Mouse (Mus musculus) ES-Bruce4 (cell line): Measurements from ENCODE around the gene Cox4i1. TPM values are rescaled to one million over a fixed set of nuclear protein-coding genes. Genes with fewer than 3 reads are reported as not detected.

Source experiments
- H3K27ac ChIP-seq: 2 replicates; pipeline ENCODE4 v1.5.1; 2012; ENCODE audit warnings: low read length, inconsistent platforms; ENCODE audit not compliant: insufficient read depth
- H3K27me3 ChIP-seq: 2 replicates; pipeline ENCODE4 v1.6.1; 2012; ENCODE audit warnings: mild to moderate bottlenecking, low read length, inconsistent platforms; ENCODE audit not compliant: control insufficient read depth, poor library complexity, insufficient read depth, severe bottlenecking
- H3K36me3 ChIP-seq: 2 replicates; pipeline ENCODE4 v1.6.1; 2012; ENCODE audit warnings: inconsistent platforms, mild to moderate bottlenecking, low read length, moderate library complexity; ENCODE audit not compliant: control insufficient read depth, poor library complexity, insufficient read depth, severe bottlenecking
- H3K4me1 ChIP-seq: one replicate; pipeline ENCODE4 v1.8.1; 2011; ENCODE audit warnings: low read length; ENCODE audit not compliant: control insufficient read depth, insufficient read depth
- H3K4me3 ChIP-seq: 2 replicates; pipeline ENCODE4 v1.5.1; 2011; ENCODE audit warnings: low read depth, mild to moderate bottlenecking, low read length
- H3K9ac ChIP-seq: 2 replicates; pipeline ENCODE4 v1.6.1; 2012; ENCODE audit warnings: low read depth, mild to moderate bottlenecking, inconsistent platforms; ENCODE audit not compliant: poor library complexity, severe bottlenecking
- H3K9me3 ChIP-seq: replicated peaks from 2 replicates; pipeline ENCODE4 v1.6.1; 2012; ENCODE audit warnings: mild to moderate bottlenecking, low read length, inconsistent platforms; ENCODE audit not compliant: control insufficient read depth, poor library complexity, insufficient read depth, severe bottlenecking
- CTCF ChIP-seq: IDR thresholded peaks from one replicate; pipeline ENCODE4 v1.8.1; 2011; ENCODE audit warnings: low read depth, low read length
- EP300 ChIP-seq: IDR thresholded peaks from 2 replicates; pipeline ENCODE4 v1.6.1; 2011; ENCODE audit warnings: low read depth, low read length; ENCODE audit not compliant: insufficient read depth
- POLR2A ChIP-seq: IDR thresholded peaks from one replicate; pipeline ENCODE4 v1.8.1; 2011; ENCODE audit warnings: low read length; ENCODE audit not compliant: insufficient read depth
- polyA plus RNA-seq: library from polyadenylated mRNA; stranded (reverse); fragments of >200 nt; gene quantifications from 2 replicates; pipeline ENCODE4 v1.2.4, GENCODE M21; 2011; ENCODE audit warnings: low read depth; ENCODE audit not compliant: missing spikeins, insufficient read depth, insufficient read length

Cox4i1 gene
- polyA plus RNA-seq, 1 experiment: 605 TPM

DNA sequence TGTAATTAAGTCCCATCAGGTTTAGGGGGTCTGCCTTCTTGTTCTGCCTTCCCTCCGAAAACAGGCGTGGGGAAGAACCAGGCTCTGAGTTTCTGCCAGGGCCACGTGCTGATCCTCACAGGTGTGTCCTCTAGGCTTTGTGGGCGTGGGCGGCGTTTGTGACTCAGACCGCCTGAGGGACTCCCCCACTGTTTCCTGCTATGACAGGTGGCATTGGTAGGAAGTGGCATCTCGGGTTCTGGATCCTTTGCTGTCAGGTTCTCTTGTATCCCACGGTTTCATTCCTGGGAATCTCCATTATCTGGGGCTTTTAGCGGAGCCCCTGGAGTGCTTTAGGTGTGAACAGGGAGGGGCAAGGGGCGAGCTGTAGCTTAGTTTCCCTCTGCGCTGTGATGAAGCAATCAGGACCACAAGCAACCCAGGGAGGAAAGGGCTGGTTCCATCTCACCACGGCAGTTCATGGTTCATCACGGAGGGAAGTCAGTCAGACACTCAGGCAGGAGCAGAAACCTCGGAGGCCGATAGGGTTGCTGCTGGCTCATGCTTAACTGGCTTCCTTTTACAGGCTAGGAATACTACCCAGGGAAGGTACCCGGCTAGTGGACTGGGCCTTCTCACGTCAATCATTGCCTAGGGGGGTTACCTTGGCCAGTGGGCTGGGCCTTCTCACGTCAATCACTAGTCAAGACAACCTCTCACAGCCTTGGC, 33.9 kb downstream of the Cox4i1 start:
- H3K4me1 ChIP-seq: no peaks in the 10 kb centered on the region
- H3K9ac ChIP-seq: no peak overlapping the region
- no peak for TF ChIP-seq POLR2A
- no peak overlapping the region for H3K4me3 ChIP-seq
- H3K27ac ChIP-seq: no peak overlapping the region
- H3K9me3 ChIP-seq: no peaks in the 10 kb centered on the region
- no peaks in the 10 kb centered on the region for H3K27me3 ChIP-seq
- no peaks in the 10 kb centered on the region for H3K36me3 ChIP-seq

DNA sequence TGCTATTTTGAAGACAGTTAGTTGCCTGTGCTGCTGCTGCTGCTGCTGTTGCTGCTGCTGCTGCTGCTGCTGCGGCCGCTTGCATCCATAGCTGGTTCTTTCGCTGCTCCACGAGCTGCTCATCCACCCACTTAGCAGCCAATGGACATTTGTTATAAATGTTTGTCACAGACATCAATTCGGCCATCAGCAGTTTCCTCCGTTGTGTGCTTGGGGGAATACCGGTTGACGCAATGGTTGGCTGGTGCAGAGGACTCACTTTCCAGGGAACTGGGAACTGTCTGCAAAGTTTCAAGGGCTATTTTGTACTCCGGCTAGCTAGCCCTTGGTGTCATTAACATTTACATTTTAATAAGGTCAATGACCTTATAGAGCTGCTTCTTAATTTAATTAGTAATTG, 36.2 kb downstream of the Cox4i1 start:
- Histone ChIP-seq H3K36me3 (no peaks in the 10 kb centered on the region), H3K9me3 (no peaks in the 10 kb centered on the region), H3K9ac (no peak overlapping the region), H3K4me3 (no peak overlapping the region), H3K4me1 (no peaks in the 10 kb centered on the region), H3K27me3 (no peaks in the 10 kb centered on the region), H3K27ac (no peak overlapping the region)
- TF ChIP-seq POLR2A: no peak
- TF ChIP-seq CTCF: no peak
- TF ChIP-seq EP300: no peak

DNA sequence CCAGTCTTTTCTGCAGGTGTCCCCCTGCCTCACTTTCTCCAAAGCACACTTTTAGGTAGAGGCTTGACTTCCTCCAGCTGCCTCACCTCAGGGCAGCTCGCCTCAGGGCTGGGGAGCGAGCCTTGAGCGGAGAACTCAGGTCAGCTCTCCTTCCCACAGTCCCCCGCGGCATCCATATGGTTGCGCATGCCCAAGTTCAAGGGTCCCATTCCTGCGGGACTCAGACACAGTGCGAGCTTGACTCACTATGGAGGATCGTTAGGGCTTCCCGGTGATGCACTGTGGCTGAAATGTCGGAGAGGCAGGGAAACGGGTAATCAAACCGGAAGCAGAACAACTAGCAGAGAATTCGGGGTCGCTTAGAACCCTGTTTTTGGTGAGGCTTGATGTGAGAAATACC, 37.1 kb downstream of the Cox4i1 start:
- Histone ChIP-seq H3K9me3 (no peaks in the 10 kb centered on the region), H3K4me3 (no peak overlapping the region), H3K4me1 (no peaks in the 10 kb centered on the region), H3K27me3 (no peaks in the 10 kb centered on the region), H3K27ac (no peak overlapping the region), H3K36me3 (no peaks in the 10 kb centered on the region), H3K9ac (no peak overlapping the region)
- TF ChIP-seq POLR2A: no peak
- TF ChIP-seq EP300: no peak
- no peak for TF ChIP-seq CTCF

DNA sequence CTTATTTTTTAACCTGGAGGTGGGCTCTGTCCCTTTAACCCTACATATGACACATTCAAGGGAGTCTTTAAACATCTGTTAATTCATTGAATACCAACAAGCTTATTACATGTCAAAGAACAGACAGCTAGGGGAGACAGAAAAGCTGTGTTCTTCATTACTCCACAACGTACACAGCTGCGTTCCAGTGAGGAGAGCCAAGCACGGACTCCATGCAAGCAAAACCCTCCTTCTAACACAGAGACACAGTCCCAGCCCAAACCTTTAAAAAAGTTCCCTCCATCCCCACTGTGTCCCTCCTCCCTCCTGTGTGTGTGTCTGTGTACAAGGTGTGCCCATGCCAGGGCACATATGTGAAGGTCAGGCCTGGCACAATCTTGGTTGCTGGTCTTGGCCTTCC, 38.2 kb downstream of the Cox4i1 start:
- Histone ChIP-seq H3K9ac (no peak overlapping the region), H3K36me3 (no peaks in the 10 kb centered on the region), H3K27me3 (no peaks in the 10 kb centered on the region), H3K4me1 (no peaks in the 10 kb centered on the region), H3K27ac (no peak overlapping the region), H3K9me3 (no peaks in the 10 kb centered on the region), H3K4me3 (no peak overlapping the region)
- TF ChIP-seq CTCF (no peak), POLR2A (no peak), EP300 (no peak)

GRCm38 (mm10) chr8:120709176-120709575, 41.2 kb downstream of the Cox4i1 start:
- Histone ChIP-seq H3K9me3 (no peaks in the 10 kb centered on the region), H3K27me3 (no peaks in the 10 kb centered on the region), H3K36me3 (no peaks in the 10 kb centered on the region), H3K27ac (no peak overlapping the region), H3K9ac (no peak overlapping the region), H3K4me1 (no peaks in the 10 kb centered on the region), H3K4me3 (no peak overlapping the region)
- no peak for TF ChIP-seq EP300
- TF ChIP-seq POLR2A: no peak
- no peak for TF ChIP-seq CTCF

DNA sequence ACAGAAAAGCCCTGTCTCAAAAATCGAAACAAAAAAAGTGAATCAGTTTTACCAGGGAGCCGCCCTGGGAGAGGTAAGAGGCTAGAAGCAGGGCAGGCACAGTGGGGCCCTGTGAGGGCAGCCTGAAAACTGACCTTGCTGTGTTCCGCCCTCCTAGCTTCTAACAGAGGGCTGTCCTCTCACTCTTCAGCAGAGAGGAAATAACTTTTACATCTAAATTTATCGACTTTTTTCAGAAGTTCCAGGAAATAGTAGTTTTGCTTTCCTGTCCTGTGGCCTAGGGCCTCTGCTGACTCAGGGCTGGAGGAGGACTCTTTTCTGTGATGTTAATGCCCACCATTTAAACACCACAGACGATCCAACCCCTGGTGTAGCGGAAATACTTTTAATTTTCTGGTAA, 47.2 kb downstream of the Cox4i1 start:
- H3K9me3 ChIP-seq: no peaks in the 10 kb centered on the region
- TF ChIP-seq CTCF: no peak
- TF ChIP-seq EP300: no peak
- TF ChIP-seq POLR2A: no peak
- no peak overlapping the region for H3K9ac ChIP-seq

More for the DNA sequence above, 47.2 kb downstream of the Cox4i1 start:
- H3K27ac ChIP-seq: no peak overlapping the region
- no peaks in the 10 kb centered on the region for H3K27me3 ChIP-seq
- H3K36me3 ChIP-seq: no peaks in the 10 kb centered on the region
- H3K4me3 ChIP-seq: no peak overlapping the region
- no peaks in the 10 kb centered on the region for H3K4me1 ChIP-seq
